Mouse (Mus musculus) 416B (cell line): Measurements from ENCODE around the gene Cuta.
"Not testable (repeated sequence)": the region's sequence is repeated elsewhere in the genome, so short reads cannot be mapped to it uniquely, and the experiment has no call there.

Experiments
- DNase-seq: peaks from one replicate; pipeline ENCODE4 v3.0.0; 2011; ENCODE audit warnings: low read depth

Gene Cuta

DNA sequence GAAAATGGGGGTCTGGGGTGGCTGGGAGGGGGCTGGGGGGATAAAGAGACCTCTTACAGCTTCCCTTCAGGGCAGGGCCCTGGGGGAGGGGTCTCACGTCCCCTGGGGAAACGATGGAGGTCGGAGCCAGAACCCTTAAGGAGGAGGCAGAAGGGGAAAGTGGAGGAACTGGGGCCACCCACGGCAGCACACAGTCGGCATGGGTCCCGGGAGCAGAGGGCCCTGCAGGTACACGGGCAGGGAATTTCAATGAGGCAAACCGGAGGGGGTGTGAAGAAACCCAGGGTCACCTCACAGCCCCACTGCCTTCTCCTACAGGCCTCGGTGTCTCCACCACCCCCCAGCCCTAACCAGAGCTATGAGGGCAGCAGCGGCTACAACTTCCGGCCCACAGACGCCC, 2.9 kb downstream of the Cuta start:
- DNase-seq: no peak

DNA sequence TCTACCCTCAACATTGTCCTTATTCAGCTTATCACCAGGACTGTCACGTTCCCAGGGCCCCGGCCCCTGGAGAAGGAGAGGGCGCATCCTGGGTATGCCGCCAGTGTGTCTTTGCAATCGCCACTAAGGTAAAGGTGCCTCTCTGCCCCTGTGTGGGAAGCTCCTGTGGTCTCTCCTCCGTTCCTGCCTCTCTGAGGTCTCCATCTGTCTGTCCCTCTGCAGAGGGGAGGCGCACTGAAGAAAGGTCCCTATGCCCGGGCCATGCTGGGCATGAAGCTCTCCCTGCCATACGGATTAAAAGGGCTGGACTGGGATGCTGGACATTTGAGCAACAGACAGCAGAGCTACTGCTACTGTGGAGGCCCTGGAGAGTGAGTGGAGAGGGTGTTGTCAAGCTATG, 4.3 kb downstream of the Cuta start:
- DNase-seq: no peak

DNA sequence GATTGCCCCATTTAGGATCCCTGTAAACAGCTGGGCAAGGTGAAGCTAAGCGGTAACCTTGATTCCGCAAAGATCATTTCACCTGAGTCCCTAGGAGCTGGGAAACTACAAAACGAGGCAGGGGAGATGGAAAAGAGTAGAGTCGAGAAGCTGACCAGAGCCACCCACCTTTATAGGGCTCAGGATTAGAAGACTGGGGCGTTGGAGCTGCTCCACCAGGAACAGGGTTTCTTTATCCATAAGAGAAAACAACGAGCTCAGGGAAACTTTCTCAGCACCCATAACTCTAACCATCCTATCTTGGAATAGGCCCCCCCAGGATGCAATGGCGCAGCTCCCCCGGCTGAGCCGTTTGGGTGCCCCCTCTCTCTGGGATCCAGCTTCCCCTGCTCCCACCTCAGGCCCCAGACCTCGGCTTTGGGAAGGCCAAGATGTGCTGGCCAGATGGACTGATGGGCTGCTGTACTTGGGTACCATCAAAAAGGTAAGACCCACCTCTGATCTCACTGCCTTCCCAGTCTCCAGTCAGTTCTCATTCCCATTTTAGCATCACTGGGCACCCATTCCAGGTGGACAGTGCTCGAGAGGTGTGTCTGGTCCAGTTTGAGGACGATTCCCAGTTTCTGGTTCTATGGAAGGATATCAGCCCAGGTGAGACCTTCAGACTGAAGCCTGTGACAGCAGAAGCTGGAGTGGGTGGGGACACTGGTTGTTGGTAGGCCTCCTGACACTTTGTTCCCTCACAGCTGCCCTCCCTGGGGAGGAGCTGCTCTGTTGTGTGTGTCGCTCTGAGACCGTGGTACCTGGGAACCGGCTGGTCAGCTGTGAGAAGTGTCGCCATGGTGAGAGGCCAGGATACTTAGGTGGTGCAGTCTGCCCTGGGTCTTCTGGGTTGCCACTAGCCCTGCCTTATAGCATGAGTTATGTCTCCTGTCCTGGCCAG, 5.2 kb downstream of the Cuta start:
- DNase-seq: no peak

DNA sequence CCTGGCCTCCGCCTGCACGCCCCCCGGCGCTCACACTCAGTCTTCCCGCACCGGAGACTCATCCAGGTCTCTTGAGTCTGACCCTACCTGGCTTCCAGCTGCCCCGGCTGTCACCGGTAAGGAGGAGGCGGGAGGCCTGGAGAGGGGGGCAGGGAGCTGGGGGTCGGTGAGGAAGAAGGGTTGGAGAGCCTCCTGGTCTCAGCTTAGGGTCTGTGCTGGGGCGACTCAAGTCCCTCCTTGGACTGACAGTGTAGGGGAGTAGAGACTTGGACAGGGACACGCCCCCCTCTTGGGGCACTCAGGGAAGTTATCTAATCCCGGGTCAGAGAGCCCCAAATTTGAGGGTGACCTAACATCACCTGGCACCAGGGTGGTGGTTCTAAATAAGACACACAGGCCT, 6.0 kb downstream of the Cuta start:
- no peak for DNase-seq

DNA sequence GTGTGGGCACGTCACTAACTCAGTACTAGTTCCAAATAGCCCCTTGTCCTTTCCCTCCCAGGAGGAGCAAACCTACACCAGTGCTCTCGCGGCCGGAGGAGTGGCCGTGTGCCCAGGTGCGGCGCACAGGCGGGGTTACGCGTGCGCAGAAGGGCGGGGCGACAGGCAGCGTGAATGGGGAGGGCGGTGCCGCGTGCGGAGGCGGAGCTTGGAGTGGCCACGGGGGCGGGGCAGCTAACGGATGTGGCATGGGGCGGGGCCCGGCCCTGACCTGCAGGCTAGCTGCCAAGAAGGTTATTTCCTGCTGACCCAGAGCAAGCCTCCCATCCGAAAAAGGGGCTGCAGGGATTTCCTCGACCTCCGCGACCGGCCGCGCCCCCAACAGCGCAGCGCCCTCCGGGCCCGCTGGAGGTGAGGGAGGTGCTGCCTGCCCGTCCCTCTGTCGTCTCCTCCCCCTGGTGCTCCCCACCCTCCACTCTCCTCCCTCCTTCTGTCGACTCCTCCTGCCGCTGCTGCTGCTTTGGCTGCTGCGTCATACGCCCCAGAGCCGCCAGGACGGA, 6.5 kb downstream of the Cuta start, which contains the start of gene Phf1:
Gene Phf1 (plus strand): TSS at position 214 of the 560 bp plus-strand sequence.
- peak; percentile 86 for DNase-seq

DNA sequence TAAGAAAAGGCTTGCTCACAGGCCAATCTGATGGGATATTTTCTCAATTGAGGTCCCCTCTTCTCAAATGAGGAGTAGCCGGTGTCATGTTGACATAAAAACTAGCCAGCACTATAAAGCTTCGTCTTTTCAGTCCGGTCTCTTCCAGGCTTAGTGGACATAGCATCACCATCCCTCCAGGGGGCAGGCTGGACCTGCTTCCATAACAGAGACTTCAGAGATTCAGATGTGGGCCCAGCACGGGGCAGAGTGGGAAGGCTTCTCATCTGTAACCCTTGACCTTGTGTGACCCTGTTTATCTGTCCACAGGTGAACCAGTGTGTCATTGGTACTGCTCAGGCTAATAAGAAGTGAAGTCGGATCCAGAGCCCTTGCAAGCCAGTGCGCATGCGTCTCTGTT, 7.6 kb downstream of the Cuta start:
- peak; percentile 67 for DNase-seq

DNA sequence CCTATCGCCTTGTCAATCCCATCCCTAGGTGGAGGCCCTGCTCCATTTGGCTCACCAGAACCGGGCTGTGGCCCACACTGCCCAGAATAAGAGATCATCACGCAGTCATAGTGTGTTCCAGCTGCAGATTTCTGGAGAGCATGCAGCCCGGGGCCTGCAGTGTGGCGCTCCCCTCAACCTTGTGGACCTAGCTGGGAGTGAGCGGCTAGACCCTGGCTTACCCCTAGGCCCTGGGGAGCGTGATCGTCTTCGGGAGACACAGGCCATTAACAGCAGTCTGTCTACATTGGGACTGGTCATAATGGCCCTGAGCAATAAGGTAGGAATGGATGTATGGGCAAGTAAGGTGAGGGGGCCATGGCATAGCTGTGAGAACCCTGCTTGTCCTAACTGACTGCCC, 14.0 kb downstream of the Cuta start:
- not testable (repeated sequence) for DNase-seq

DNA sequence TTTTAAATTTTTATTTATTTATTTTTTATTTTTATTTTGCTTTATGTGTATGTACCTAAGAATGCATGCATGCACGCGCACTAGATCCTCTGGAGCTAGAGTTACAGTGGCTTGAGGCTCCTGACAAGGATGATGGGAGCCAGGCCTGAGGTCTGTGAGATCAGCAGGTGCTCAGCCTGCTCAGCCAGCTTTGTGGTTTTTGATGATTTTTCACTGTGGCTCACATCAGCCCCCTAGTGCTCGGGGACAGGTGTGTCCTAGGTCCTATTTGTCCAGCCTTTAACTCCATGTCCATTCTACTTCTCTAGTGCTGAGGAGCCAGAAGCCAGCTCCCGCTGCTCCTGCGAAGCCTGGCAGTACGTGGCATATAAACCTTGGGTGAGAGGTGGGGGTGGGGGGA, 17.0 kb downstream of the Cuta start:
- not testable (repeated sequence) for DNase-seq

DNA sequence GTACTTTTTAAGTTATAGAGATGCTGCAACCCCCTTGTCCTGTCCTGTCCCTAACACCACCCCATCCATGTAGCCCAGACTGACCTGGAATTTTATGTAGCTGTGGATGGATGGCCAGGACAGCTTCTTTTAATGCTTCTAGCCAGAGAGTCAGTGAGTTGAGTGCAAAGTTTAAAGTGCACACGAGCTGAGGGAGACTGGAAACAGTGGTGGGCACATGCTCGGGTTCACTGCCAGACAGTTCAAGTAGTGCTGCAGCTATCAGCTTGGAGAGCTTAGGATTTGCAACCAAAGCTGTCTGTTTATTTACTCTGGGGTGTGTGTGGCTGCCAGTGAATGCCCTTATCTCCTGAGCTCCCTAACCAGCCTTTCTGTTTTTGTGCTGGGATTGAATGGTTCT, 19.9 kb downstream of the Cuta start:
- DNase-seq: not testable (repeated sequence)

DNA sequence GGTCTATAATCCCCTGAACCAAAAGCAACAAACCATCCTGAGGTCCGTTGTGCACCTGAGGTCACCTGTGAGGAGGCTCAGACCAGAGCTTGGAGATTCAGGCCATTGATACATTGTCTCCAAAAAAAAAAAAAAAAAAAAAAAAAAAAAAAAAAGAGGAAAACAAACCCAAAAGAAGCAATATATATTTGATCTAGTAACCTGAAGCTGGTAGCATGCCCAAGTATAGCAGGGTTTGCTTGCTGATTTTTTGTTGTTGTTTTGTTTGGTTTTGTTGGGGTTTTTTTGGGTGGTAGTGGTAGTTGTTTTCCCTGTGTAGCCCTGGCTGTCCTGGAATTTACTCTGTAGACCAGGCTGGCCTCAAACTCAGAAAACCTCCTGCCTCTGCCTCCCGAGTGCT, 21.0 kb downstream of the Cuta start:
- DNase-seq: no peak

DNA sequence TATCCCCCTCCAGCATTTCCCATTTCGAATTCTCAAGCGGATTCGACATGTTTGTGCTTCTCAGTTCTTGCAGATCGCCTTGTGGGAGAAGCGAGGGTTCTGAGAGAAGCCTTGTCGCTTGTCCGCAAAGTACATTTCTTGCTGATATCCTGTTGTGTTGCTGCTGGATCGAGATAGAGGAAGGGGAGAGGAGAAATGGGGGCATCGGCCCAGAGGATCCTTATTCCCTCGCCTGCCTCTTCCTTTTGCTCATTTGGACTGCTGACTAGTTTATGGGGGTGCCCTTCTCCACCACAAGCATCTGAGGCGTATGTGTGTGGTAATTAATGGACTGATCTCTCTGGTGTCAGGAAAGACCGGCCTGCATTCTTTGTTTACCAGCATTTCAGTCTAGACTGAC, 21.8 kb downstream of the Cuta start:
- DNase-seq: peak; percentile 28

DNA sequence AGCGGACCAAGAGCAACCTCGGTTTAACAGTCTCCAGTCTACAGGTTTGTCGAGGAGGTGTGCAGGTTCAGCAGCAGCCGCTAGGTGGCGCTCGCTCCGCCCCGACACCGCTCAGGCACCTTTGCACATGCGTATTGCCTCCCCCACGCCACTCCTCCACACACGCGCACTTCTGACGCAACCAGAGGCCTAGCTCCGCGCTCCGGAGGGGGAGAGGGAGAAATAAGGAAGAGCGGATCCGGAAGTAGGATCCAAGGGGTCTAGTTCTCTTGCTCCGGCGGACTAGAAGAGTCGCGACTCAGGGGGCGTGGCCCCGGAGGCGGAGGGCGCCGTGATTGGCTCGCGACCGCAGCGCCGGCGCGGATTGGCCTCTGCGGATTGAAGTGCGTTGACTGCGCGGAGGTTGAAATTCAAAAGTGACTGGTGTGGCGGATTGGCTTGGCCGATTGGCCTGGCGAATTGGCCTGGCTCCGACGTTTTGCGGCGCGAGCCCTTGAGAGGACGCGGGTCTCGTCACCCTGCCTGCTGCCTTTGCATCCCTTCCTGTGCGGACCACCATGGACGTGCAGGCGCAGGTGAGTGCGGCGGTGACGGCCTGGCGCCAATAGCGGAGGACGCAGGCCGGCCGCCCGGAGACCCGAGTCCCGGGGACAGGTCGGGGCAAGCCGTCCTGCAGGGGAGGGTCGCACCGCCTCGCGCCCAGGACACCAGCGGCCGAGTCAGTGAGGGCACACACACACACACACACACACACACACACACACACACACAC, 22.5 kb downstream of the Cuta start, which contains the start of gene Kifc5b:
Gene Kifc5b (plus strand): TSS at position 381 of the 772 bp plus-strand sequence.
- peak; percentile 99 for DNase-seq

DNA sequence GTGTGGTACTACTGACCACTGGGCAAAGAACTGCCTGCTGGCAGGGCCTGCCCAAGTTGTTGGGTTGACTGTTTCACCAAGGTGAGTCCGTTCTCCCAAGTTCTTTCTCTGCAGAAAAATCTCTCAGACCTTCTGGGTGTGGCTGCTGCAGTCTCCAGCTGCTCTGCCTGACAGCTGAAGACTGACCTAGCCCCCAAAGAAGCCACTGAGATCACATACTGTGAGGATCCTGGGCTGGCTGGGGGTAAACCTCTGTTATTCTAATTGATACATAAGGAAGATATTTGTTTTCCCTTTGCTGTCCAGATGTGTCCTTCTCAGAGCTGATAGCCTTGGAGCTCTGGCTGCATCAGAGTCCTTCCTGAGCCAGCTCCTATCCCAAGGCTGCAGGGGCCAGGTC, 24.1 kb downstream of the Cuta start:
- no peak for DNase-seq

DNA sequence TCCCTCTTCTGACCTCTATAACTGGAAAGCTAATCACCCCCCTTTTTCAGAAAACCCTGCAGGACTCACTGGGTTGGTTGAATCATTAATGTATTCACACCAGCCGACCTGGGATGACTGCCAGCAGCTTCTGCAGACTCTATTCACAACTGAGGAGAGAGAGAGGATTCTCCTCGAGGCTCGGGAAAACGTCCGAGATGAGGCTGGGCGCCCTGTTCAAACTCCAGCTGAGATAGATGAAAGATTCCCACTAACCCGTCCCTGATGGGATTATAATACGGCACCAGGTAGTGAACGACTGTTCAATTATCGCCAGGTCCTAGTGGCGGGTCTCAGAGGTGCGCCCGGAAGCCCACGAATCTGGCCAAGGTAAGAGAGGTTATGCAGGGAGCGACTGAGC, 31.9 kb downstream of the Cuta start:
- DNase-seq: not testable (repeated sequence)

DNA sequence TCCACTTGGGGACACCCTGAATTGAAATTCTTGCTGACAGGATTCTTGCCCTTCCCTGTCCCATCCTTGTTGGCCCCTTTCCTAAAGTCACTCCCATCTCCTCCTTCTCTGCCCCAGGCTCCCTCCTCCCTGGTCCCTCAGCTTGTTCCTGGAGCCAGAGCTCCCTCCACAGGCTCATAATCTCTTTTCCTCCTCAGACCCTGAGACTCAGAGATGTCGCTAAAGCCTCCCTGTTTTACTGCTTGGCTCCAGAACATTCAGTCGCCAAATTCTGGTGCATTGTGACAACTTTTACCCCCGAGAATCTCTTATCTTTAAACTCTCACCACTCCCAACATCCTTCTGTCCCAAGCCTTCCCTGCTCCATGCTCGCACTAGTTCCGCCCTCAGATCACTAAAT, 35.0 kb downstream of the Cuta start:
- no peak for DNase-seq

DNA sequence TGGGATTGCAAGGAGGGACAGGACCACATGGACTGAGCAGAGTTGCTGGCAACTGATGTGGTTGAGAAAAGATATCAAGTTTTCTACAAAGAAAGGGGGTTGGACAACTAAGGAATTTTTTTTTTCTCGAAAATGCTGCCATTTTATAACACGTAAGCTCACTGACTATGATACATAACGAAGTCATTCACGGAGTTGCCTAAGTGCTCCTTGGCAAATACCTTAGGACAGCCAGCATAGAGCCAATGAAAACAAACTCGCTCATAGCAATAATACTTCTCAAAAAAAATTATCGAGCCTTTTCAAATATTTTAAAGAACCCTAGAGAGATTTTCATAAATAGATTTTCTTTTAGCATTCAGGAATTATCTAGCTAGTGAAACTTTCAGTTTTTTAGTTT, 38.5 kb downstream of the Cuta start:
- DNase-seq: no peak

DNA sequence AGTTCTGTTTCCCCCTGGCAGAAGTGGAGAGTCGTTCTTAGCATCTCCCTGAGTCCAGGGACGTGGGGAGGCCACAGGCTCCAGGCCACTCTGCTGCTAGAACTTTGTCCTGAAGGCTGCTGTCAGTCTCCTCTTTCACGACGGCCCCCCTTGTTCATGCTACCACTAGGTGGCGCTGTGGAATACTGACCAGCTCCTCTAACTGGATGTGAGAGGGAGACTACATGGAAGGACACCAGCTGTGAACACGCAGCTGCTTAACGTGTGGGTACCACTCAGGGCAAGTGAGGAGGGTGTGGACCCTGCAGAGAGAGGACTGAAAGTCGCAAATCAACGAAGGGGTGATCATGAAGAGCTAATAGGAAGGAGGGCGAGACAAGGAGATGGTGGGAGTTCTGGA, 43.8 kb downstream of the Cuta start:
- peak; percentile 81 for DNase-seq

DNA sequence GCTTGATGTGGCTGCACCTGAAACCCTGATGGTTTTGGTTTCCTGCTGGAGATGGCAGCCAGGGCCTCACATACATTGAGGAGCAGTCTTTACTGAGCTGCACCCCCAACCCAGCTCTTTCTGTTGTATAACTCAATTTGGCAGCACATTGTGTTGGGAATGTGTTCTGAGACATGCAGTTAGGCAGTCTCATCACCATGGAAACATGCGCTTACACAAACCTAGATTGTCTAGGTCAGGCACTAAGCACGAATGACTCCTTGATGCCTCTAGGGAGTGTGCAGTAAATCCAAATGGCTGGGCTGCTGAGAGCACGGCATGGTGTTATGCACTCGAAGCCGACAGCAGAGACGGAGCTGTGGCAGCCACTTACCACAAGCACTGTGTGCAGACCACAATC, 45.0 kb downstream of the Cuta start:
- no peak for DNase-seq

DNA sequence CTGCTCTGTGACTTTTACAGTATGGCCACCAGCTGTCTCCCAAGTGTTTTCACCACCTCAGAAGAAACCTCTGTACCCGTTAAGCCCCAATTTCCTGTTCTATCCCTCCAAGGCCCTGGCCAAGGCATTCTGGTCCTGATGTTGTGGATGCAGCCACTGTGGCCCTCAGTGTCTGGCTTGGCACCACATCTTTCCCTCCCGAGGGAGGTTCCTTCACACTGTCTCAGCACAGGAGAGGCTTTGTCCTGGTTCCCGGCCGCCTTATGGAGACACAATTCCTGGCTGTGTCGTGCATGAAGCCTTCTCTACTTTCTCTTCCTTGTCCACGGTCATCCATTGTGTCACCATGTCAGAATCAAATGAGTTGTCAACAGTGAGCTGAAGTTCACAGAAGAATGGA, 45.9 kb downstream of the Cuta start:
- no peak for DNase-seq

DNA sequence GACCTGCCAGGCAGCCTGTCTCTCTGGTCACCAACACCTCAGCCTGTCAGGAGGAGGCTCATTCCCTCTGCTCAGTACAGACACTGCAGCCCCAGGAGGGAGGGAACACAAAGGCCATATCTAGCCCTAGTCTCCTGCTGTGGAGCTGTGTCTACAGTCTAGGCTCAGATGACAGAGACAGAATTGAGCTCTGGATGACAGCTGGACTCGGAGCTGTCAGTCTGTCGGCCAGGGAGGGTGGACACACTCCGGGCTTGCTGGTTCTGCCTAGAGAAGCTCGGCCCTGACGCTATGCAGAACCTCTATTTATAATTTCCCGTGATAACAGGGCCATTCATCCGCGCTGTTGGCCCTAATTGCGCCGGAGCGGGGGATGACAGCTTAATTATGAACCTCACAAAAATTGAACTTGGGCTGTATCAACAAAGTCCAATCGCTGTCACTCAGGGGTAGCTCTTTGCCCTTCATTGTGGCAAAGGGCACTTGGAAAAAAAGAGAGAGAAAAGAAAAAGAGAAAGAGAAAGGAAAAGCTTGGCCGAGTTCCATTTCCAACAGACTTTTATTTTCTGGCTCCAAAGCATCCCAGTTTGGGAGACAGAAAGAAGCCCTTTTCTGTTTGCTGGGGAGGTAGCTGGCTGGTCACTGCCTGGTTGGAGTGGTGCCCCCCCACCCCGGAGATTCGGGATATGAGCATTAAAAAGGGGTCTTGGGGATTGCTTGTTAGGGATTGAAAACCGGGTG, 46.6 kb downstream of the Cuta start:
- DNase-seq: no peak

DNA sequence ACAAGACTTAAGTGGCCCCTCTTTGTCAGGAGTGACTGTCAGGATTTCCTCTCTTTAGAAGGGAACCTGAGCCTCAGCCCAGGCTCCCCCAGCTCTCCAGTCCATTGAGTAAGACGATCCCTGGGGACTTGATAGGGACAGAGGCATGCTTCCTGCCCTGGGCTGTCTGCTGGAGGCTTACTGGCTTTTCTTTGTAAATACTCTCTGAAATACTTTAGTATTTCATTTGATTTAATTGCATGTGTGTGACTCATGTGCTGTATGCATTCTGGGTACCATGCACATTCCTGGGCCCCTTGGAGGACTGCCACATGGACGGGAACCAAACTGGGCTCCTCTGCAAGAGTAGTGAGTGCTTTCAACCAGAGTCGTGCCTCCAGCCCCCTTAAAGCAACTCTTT, 51.4 kb downstream of the Cuta start:
- DNase-seq: no peak
